Mouse (Mus musculus) megakaryocyte, embryonic 14.5 days (primary cell): ENCODE measurements around the gene Unc80. TPM values are rescaled to one million over a fixed set of nuclear protein-coding genes. Genes with fewer than 3 reads are reported as not detected.
"Not testable (repeated sequence)": the region's sequence is repeated elsewhere in the genome, so short reads cannot be mapped to it uniquely, and the experiment has no call there.

Experiments
- H3K27me3 ChIP-seq: replicated peaks from 2 replicates; pipeline ENCODE3; 2012; ENCODE audit warnings: inconsistent platforms
- H3K36me3 ChIP-seq: replicated peaks from 2 replicates; pipeline ENCODE3; 2012; ENCODE audit warnings: low read length, inconsistent platforms, mixed read lengths
- H3K4me1 ChIP-seq: 2 replicates; pipeline ENCODE4 v1.6.1; 2012; ENCODE audit warnings: inconsistent platforms
- H3K4me3 ChIP-seq: replicated peaks from 2 replicates; pipeline ENCODE3; 2012; ENCODE audit warnings: moderate library complexity, mild to moderate bottlenecking, inconsistent platforms
- H3K9me3 ChIP-seq: 2 replicates; pipeline ENCODE4 v1.6.1; 2012; ENCODE audit warnings: inconsistent platforms
- FLI1 ChIP-seq: IDR thresholded peaks from 2 replicates; pipeline ENCODE4 v1.6.1; 2012; ENCODE audit warnings: low read length, inconsistent platforms, mixed read lengths
- GATA1 ChIP-seq: IDR thresholded peaks from 3 replicates; pipeline ENCODE4 v1.6.1; 2012; ENCODE audit warnings: mixed read lengths, low read length, inconsistent platforms, borderline replicate concordance
- polyA plus RNA-seq: library from polyadenylated mRNA; stranded (reverse); fragments of >175 nt; gene quantifications from 2 replicates; pipeline ENCODE4 v1.2.3, GENCODE M21; 2012; ENCODE audit warnings: low replicate concordance; ENCODE audit not compliant: insufficient read depth

Gene Unc80
- polyA plus RNA-seq, 1 experiment = not detected

- no peaks in the 10 kb centered on the region for H3K36me3 ChIP-seq
- TF ChIP-seq FLI1 (no peak), GATA1 (no peak)
- H3K4me3 ChIP-seq = no peak overlapping the region
- H3K27me3 ChIP-seq = no peaks in the 10 kb centered on the region
- peaks cover 6% of the 10 kb centered on the region for H3K4me1 ChIP-seq
- H3K9me3 ChIP-seq = no peaks in the 10 kb centered on the region
Measured at GRCm38 (mm10) chr1:66677928-66678327, 209.8 kb downstream of the Unc80 start.

- H3K4me1 ChIP-seq = peaks cover 8% of the 10 kb centered on the region
- TF ChIP-seq FLI1 (no peak), GATA1 (no peak)
- H3K36me3 ChIP-seq = no peaks in the 10 kb centered on the region
- no peaks in the 10 kb centered on the region for H3K9me3 ChIP-seq
- no peaks in the 10 kb centered on the region for H3K27me3 ChIP-seq
- H3K4me3 ChIP-seq = no peak overlapping the region
Measured at GRCm38 (mm10) chr1:66678662-66679061, 210.5 kb downstream of the Unc80 start.

GRCm38 (mm10) chr1:66682974-66683373 lies 214.8 kb downstream of the Unc80 start:
- no peaks in the 10 kb centered on the region for H3K9me3 ChIP-seq
- TF ChIP-seq FLI1 = no peak
- TF ChIP-seq GATA1 = no peak
- H3K36me3 ChIP-seq = no peaks in the 10 kb centered on the region
- H3K4me3 ChIP-seq = no peak overlapping the region
- peaks cover 2% of the 10 kb centered on the region for H3K27me3 ChIP-seq
- peaks cover 4% of the 10 kb centered on the region for H3K4me1 ChIP-seq

GRCm38 (mm10) chr1:66691772-66692171 lies 223.6 kb downstream of the Unc80 start:
- H3K4me3 ChIP-seq = no peak overlapping the region
- peaks cover 2% of the 10 kb centered on the region for H3K27me3 ChIP-seq
- H3K4me1 ChIP-seq = peaks cover 10% of the 10 kb centered on the region
- H3K36me3 ChIP-seq = no peaks in the 10 kb centered on the region
- no peaks in the 10 kb centered on the region for H3K9me3 ChIP-seq
- TF ChIP-seq FLI1 (no peak), GATA1 (no peak)

GRCm38 (mm10) chr1:66692308-66692707 lies 224.1 kb downstream of the Unc80 start:
- H3K4me3 ChIP-seq = no peak overlapping the region
- peaks cover 10% of the 10 kb centered on the region for H3K4me1 ChIP-seq
- no peaks in the 10 kb centered on the region for H3K9me3 ChIP-seq
- H3K27me3 ChIP-seq = no peaks in the 10 kb centered on the region
- no peak for TF ChIP-seq GATA1
- no peak for TF ChIP-seq FLI1
- no peaks in the 10 kb centered on the region for H3K36me3 ChIP-seq

GRCm38 (mm10) chr1:66692780-66693392 lies 224.7 kb downstream of the Unc80 start:
- Histone ChIP-seq H3K4me3 (no peak overlapping the region), H3K27me3 (no peaks in the 10 kb centered on the region), H3K36me3 (no peaks in the 10 kb centered on the region), H3K9me3 (no peaks in the 10 kb centered on the region), H3K4me1 (peaks cover 10% of the 10 kb centered on the region)
- TF ChIP-seq GATA1 (no peak), FLI1 (no peak)

GRCm38 (mm10) chr1:66694266-66694665 lies 226.1 kb downstream of the Unc80 start:
- peaks cover 10% of the 10 kb centered on the region for H3K4me1 ChIP-seq
- H3K4me3 ChIP-seq = peak overlapping the region; percentile 38
- TF ChIP-seq FLI1 (no peak), GATA1 (no peak)
- no peaks in the 10 kb centered on the region for H3K27me3 ChIP-seq
- H3K9me3 ChIP-seq = no peaks in the 10 kb centered on the region
- H3K36me3 ChIP-seq = no peaks in the 10 kb centered on the region

- Histone ChIP-seq H3K9me3 (no peaks in the 10 kb centered on the region), H3K4me1 (peaks cover 12% of the 10 kb centered on the region), H3K4me3 (no peak overlapping the region), H3K36me3 (no peaks in the 10 kb centered on the region), H3K27me3 (no peaks in the 10 kb centered on the region)
- no peak for TF ChIP-seq GATA1
- TF ChIP-seq FLI1 = no peak
Measured at GRCm38 (mm10) chr1:66695296-66695695, 227.1 kb downstream of the Unc80 start.

- not testable (repeated sequence) for H3K27me3 ChIP-seq, H3K4me3 ChIP-seq, H3K9me3 ChIP-seq
- peaks cover 15% of the 10 kb centered on the region for H3K36me3 ChIP-seq
- H3K4me1 ChIP-seq = peaks cover 24% of the 10 kb centered on the region
Measured at GRCm38 (mm10) chr1:66699630-66700029, 231.5 kb downstream of the Unc80 start.

- no peaks in the 10 kb centered on the region for H3K27me3 ChIP-seq
- no peaks in the 10 kb centered on the region for H3K9me3 ChIP-seq
- H3K4me3 ChIP-seq = peak overlapping the region; percentile 99
- H3K36me3 ChIP-seq = peaks cover 18% of the 10 kb centered on the region
- H3K4me1 ChIP-seq = peaks cover 23% of the 10 kb centered on the region
- no peak for TF ChIP-seq FLI1
- TF ChIP-seq GATA1 = no peak
Measured at GRCm38 (mm10) chr1:66700149-66700692, 232.1 kb downstream of the Unc80 start.
